Mouse (Mus musculus) intestine, postnatal 0 days (tissue): ENCODE results near the gene Fcer1g. TPM values are rescaled to one million over a fixed set of nuclear protein-coding genes. Genes with fewer than 3 reads are reported as not detected.

ENCODE experiments used
- ATAC-seq: fragments of 200-750 bp; cut with Nextera tagmentation; 2 replicates; pipeline ENCODE4 v1.8.0; 2017; ENCODE audit warnings: mild to moderate bottlenecking, moderate TSS enrichment, moderate library complexity
- H3K27ac ChIP-seq: fragments of 300-500 bp; sonication (generic); 2 replicates; pipeline ENCODE4 v1.5.1; 2014; ENCODE audit warnings: mild to moderate bottlenecking, low read depth, low read length, moderate library complexity
- H3K27me3 ChIP-seq: fragments of 300-500 bp; sonication (generic); replicated peaks from 2 replicates; pipeline ENCODE4 v1.6.1; 2014; ENCODE audit warnings: low read length, mixed read lengths; ENCODE audit not compliant: control insufficient read depth, insufficient read depth
- H3K36me3 ChIP-seq: fragments of 300-500 bp; sonication (generic); 2 replicates; pipeline ENCODE4 v1.6.1; 2014; ENCODE audit warnings: mild to moderate bottlenecking, moderate library complexity; ENCODE audit not compliant: control insufficient read depth, insufficient read depth
- H3K4me1 ChIP-seq: fragments of 300-500 bp; sonication (generic); replicated peaks from 2 replicates; pipeline ENCODE4 v1.6.1; 2014; ENCODE audit warnings: antibody characterized with exemption, low read length, mixed read lengths; ENCODE audit not compliant: control insufficient read depth, insufficient read depth
- H3K4me2 ChIP-seq: fragments of 300-500 bp; sonication (generic); replicated peaks from 2 replicates; pipeline ENCODE4 v1.6.1; 2014; ENCODE audit warnings: low read depth, mild to moderate bottlenecking, moderate library complexity
- H3K4me3 ChIP-seq: fragments of 300-500 bp; sonication (generic); 2 replicates; pipeline ENCODE4 v1.5.1; 2014; ENCODE audit warnings: low read depth, low read length
- H3K9ac ChIP-seq: fragments of 300-500 bp; sonication (generic); 2 replicates; pipeline ENCODE4 v1.6.1; 2014; ENCODE audit warnings: mild to moderate bottlenecking, low read depth, low read length
- H3K9me3 ChIP-seq: fragments of 300-500 bp; sonication (generic); 2 replicates; pipeline ENCODE4 v1.6.1; 2016; ENCODE audit warnings: mixed run types; ENCODE audit not compliant: control insufficient read depth
- CTCF ChIP-seq: sonication (generic); IDR thresholded peaks from 2 replicates; pipeline ENCODE4 v1.5.1; 2016; ENCODE audit warnings: low read depth, mild to moderate bottlenecking, control low read depth, antibody characterized with exemption, moderate library complexity
- WGBS: fragments of 180-500 bp; shearing (Covaris S2); extraction: QIAGEN DNeasy Blood & Tissue Kit; methylation state at CpG from one replicate; pipeline ENCODE4 v1.1.7; 2014; 5-methylcytosine and 5-hydroxymethylcytosine counted together
- polyA plus RNA-seq: library from polyadenylated mRNA; unstranded; fragments of >200 nt; fragmentation: Nextera tagmentation; extraction: Ambion mirVana; gene quantifications from 2 replicates; pipeline ENCODE4 v1.2.1, GENCODE M21; 2015

Fcer1g gene
- polyA plus RNA-seq, 1 experiment from 2014 or later = 47.7 TPM

DNA sequence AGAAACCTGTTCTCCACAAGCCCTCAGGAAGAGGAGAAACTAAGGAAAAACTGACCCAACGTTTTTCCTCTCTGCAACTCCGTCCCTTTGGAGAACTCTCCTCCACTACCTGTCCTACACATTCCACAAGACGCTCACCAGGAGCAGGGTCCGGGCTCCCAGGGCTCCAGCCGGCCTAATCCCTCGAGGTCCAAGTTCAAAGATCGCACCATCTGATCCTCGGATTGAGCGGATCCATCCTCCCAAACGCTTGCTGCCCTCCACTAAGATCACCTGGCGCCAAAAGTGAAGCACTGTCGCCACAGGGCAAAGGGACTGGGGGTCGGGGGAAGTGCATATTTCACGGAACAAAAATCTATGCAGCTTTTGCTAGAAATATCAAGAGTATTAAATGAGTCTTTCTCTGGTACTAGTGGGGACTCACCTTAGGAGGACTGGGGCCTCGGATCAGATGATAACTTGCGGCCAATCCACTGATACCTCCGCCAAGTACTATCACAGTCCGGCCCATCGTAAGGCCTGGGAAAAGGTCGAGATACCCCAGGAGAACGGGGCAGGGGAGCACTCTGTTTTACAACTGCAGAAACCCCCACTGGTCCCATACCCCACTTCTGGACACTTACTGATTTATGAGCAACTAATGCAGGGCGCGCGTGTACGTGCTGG, 46.2 kb upstream of the Fcer1g start:
- peaks cover 59% of the 10 kb centered on the region for H3K36me3 ChIP-seq
- no peak overlapping the region; the same call in 1 of the 2 replicates for H3K27ac ChIP-seq
- no peaks in the 10 kb centered on the region for H3K9me3 ChIP-seq
- peak overlapping the region; percentile 58 for H3K9ac ChIP-seq
- ATAC-seq = peak; percentile 23; the same call in 1 of the 2 replicates
- H3K27me3 ChIP-seq = no peaks in the 10 kb centered on the region
- no peak for TF ChIP-seq CTCF
- peak overlapping the region; percentile 87 for H3K4me2 ChIP-seq
- H3K4me3 ChIP-seq = peak overlapping the region; percentile 60
- H3K4me1 ChIP-seq = no peaks in the 10 kb centered on the region
- WGBS = under 1% methylated on average over 25 of the region's 25 CpGs

DNA sequence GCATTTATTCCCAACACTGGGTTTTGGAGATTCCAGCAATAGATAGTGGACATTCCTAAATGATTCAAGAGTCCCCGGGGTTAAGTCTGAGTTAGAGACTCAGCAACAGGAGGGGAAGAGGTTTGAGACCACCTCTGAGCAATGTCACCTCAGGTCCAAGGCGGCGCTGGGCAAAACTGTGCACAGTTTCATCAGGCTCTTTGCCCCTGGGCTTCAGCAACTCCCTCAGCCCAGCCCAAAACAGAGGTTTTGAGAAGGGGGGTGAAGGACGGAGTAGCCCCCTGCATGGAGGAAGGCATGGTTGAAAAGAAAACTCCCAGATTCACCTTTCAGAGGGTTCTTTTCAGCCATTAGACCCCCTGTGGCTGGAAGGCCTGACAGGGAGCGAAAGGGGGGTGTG, 45.6 kb upstream of the Fcer1g start:
- TF ChIP-seq CTCF = no peak
- 77% methylated on average over 5 of the region's 5 CpGs for WGBS
- H3K36me3 ChIP-seq = peaks cover 59% of the 10 kb centered on the region
- peak overlapping the region; percentile 87 for H3K4me2 ChIP-seq
- H3K9ac ChIP-seq = peak overlapping the region; percentile 58; the same call in 1 of the 2 replicates
- no peaks in the 10 kb centered on the region for H3K9me3 ChIP-seq
- no peaks in the 10 kb centered on the region for H3K27me3 ChIP-seq
- ATAC-seq = no peak
- no peak overlapping the region for H3K27ac ChIP-seq
- H3K4me1 ChIP-seq = no peaks in the 10 kb centered on the region
- no peak overlapping the region for H3K4me3 ChIP-seq

DNA sequence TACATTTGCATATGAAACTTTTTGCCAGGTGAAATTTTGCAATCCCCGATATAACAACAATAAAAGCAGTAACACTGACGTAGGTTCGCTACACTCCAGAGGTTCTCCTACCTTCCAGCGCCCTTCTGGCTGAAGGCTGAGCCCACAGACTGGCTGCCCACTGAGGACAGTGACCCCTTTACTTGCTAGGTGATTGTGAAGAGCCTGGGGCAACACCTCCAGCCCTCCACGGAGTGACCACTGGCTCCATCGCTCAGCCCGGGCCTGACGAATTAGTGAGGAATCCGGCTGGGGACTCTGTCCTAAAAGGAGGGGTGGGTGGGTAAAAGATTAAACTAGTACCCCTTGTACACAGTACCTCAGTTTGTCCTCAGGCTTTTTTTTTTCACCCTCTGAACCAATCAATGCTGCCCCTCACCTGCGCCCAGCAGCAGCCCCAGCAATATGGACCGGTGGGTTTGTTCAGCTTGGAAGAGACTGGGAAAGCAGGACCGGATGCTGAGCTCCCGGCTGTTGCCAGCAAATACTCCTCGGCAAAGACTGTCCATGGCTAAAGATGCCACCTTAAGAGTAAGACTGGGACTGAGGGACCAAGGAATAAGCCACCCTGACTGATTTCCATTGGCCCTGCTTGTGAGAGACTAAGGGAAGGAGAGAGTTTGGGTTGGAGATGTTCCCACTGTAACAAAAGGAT, 45.0 kb upstream of the Fcer1g start:
- no peaks in the 10 kb centered on the region for H3K27me3 ChIP-seq
- no peaks in the 10 kb centered on the region for H3K9me3 ChIP-seq
- no peak overlapping the region for H3K4me3 ChIP-seq
- no peak overlapping the region for H3K9ac ChIP-seq
- no peak overlapping the region for H3K4me2 ChIP-seq
- H3K27ac ChIP-seq = no peak overlapping the region
- H3K4me1 ChIP-seq = no peaks in the 10 kb centered on the region
- WGBS = 88% methylated on average over 14 of the region's 14 CpGs
- ATAC-seq = no peak
- TF ChIP-seq CTCF = no peak
- peaks cover 61% of the 10 kb centered on the region for H3K36me3 ChIP-seq

DNA sequence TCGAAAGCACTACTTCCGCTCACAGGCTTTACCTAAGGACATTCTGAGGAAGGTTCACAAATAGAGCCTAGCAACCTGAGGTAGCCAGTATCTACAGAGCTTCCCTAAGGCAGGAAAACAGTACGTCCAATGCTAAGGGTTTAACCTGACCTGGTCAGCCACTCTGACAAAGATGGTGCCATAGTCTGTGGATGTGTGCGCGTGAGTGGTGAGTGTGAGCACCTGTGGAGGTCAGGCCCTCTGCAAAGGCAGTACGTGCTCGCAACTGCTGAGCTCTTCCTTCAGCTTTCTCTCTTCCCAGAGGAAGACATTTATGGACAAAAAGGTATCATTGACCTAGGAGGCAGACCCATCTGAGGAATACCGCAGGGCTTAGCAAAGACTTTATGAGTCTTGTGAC, 44.3 kb upstream of the Fcer1g start:
- Histone ChIP-seq H3K4me2 (no peak overlapping the region), H3K36me3 (peaks cover 64% of the 10 kb centered on the region), H3K27me3 (no peaks in the 10 kb centered on the region), H3K9ac (no peak overlapping the region), H3K4me1 (no peaks in the 10 kb centered on the region), H3K9me3 (no peaks in the 10 kb centered on the region), H3K4me3 (no peak overlapping the region), H3K27ac (no peak overlapping the region)
- no peak for ATAC-seq
- 95% methylated on average over 8 of the region's 8 CpGs for WGBS
- no peak for TF ChIP-seq CTCF

DNA sequence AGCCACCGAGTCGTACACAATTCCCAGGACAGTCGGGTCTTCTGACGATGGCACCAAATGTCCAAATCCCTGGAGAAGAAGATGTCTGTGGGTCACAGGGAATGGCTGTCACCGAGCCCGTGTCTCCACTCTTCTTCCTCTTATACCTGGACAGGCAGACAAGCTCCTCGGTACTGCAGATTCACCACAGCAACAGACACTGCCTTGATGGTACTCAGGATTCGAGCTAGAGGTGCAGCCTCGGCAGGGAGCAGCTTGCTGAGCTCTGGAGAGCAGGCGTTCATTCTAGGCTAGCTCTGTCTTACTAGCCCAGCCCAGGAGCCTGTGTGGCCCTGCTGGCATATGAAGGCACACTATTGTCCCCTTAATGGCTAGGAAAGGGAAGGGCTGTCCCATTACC, 43.6 kb upstream of the Fcer1g start:
- no peak for TF ChIP-seq CTCF
- H3K36me3 ChIP-seq = peaks cover 66% of the 10 kb centered on the region
- H3K4me2 ChIP-seq = no peak overlapping the region
- H3K27me3 ChIP-seq = no peaks in the 10 kb centered on the region
- WGBS = 88% methylated on average over 10 of the region's 10 CpGs
- no peaks in the 10 kb centered on the region for H3K4me1 ChIP-seq
- H3K27ac ChIP-seq = no peak overlapping the region
- H3K9me3 ChIP-seq = no peaks in the 10 kb centered on the region
- ATAC-seq = no peak
- no peak overlapping the region for H3K9ac ChIP-seq
- H3K4me3 ChIP-seq = no peak overlapping the region

DNA sequence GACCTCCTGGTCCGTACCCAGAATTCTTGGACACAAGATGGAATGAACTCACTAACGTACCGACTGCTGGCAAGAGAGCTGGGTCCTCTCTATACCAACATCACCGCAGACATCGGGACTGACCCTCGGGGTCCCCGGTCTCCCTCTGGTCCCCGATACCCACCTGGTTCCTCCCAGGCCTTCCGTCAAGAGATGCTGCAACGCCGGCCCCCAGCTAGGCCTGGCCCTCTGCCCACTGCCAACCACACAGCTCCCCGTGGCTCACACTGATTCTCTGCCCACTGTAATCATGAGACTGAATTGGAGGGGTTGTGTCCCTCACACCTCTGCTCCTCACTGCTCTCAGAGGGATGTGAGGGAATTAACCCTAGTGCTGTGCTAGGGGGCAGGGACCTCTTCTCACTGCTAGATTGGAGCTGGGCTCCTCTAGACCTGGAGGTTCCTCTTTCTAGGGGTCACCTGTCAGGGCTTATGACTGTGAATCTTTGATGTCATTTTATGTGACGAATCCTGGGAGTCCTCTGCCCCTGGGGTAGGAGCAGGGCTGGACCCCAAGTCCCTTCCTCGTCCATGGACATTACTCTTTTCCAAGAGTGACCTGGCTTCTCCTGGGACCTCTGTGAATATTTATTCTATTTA, 42.1 kb upstream of the Fcer1g start:
- Histone ChIP-seq H3K27me3 (no peaks in the 10 kb centered on the region), H3K4me1 (0 out of 2 replicates have a peak, but pooled peaks cover 3% of the 10 kb centered on the region), H3K27ac (peak overlapping the region; percentile 7; the same call in 1 of the 2 replicates), H3K9me3 (no peaks in the 10 kb centered on the region), H3K4me2 (no peak overlapping the region), H3K36me3 (peaks cover 66% of the 10 kb centered on the region), H3K4me3 (no peak overlapping the region), H3K9ac (no peak overlapping the region)
- WGBS = 91% methylated on average over 14 of the region's 14 CpGs
- no peak for TF ChIP-seq CTCF
- no peak for ATAC-seq
